Mouse (Mus musculus) liver, embryonic 13.5 days (tissue): Measurements from ENCODE around the gene Entpd2. TPM values are rescaled to one million over a fixed set of nuclear protein-coding genes. Genes with fewer than 3 reads are reported as not detected.

Experiments used
- ATAC-seq: fragments of 200-750 bp; cut with Nextera tagmentation; 2 replicates; pipeline ENCODE4 v1.8.0; 2017; ENCODE audit warnings: low read depth, mild to moderate bottlenecking, moderate number of reproducible peaks, moderate library complexity
- DNase-seq: peaks from one replicate; pipeline ENCODE4 v3.0.0; 2022
- H3K27ac ChIP-seq: fragments of 300-500 bp; sonication (generic); 2 replicates; pipeline ENCODE4 v1.5.1; 2015; ENCODE audit warnings: moderate library complexity, mild to moderate bottlenecking, inconsistent platforms
- H3K27me3 ChIP-seq: fragments of 300-500 bp; sonication (generic); 2 replicates; pipeline ENCODE4 v1.6.1; 2015; ENCODE audit warnings: mild to moderate bottlenecking, inconsistent platforms
- H3K36me3 ChIP-seq: fragments of 300-500 bp; sonication (generic); 2 replicates; pipeline ENCODE4 v1.6.1; 2015; ENCODE audit warnings: mild to moderate bottlenecking, inconsistent platforms
- H3K4me1 ChIP-seq: fragments of 300-500 bp; sonication (generic); replicated peaks from 2 replicates; pipeline ENCODE4 v1.6.1; 2015; ENCODE audit warnings: inconsistent platforms
- H3K4me2 ChIP-seq: fragments of 300-500 bp; sonication (generic); 2 replicates; pipeline ENCODE4 v1.6.1; 2015; ENCODE audit warnings: inconsistent platforms, mild to moderate bottlenecking, moderate library complexity
- H3K4me3 ChIP-seq: fragments of 300-500 bp; sonication (generic); replicated peaks from 2 replicates; pipeline ENCODE4 v1.5.1; 2015; ENCODE audit warnings: mild to moderate bottlenecking, inconsistent platforms
- H3K9ac ChIP-seq: fragments of 300-500 bp; sonication (generic); 2 replicates; pipeline ENCODE4 v1.6.1; 2015; ENCODE audit warnings: mild to moderate bottlenecking, inconsistent platforms
- H3K9me3 ChIP-seq: fragments of 300-500 bp; sonication (generic); replicated peaks from 2 replicates; pipeline ENCODE4 v1.6.1; 2016; ENCODE audit warnings: inconsistent platforms
- WGBS: fragments of 180-500 bp; shearing (Covaris S2); methylation state at CpG from one replicate; pipeline ENCODE4 v1.1.7; 2015; ENCODE audit not compliant: insufficient replicate concordance; 5-methylcytosine and 5-hydroxymethylcytosine counted together
- microRNA-seq: library from miRNA; unstranded; fragments of <30 nt; microRNA quantifications from one replicate; pipeline ENCODE4, GENCODE M21; 2016
- polyA plus RNA-seq: library from polyadenylated mRNA; unstranded; fragments of >200 nt; fragmentation: Nextera tagmentation; extraction: Ambion mirVana; gene quantifications from 2 replicates; pipeline ENCODE4 v1.2.1, GENCODE M21; 2015

Entpd2 gene
- polyA plus RNA-seq, 1 experiment from 2014 or later, result 0.40 TPM

GRCm38 (mm10) chr2:25431308-25431855 is 35.7 kb downstream of the Entpd2 start:
- H3K9me3 ChIP-seq, result no peaks in the 10 kb centered on the region
- no peak overlapping the region for H3K9ac ChIP-seq
- no peak overlapping the region for H3K4me2 ChIP-seq
- H3K27ac ChIP-seq, result no peak overlapping the region
- 74% methylated on average over 6 of the region's 6 CpGs for WGBS
- no peaks in the 10 kb centered on the region for H3K36me3 ChIP-seq
- no peak for ATAC-seq
- no peak for DNase-seq
- peaks cover 32% of the 10 kb centered on the region for H3K4me1 ChIP-seq
- peaks cover 26% of the 10 kb centered on the region for H3K27me3 ChIP-seq
- H3K4me3 ChIP-seq, result no peak overlapping the region

- WGBS, result 52% methylated on average over 11 of the region's 11 CpGs
- DNase-seq, result no peak
- 0 out of 2 replicates have a peak, but pooled peaks cover 3% of the 10 kb centered on the region for H3K36me3 ChIP-seq
- H3K4me3 ChIP-seq, result no peak overlapping the region
- no peak overlapping the region for H3K9ac ChIP-seq
- peaks cover 26% of the 10 kb centered on the region for H3K27me3 ChIP-seq
- H3K4me1 ChIP-seq, result peaks cover 32% of the 10 kb centered on the region
- no peak overlapping the region for H3K4me2 ChIP-seq
- ATAC-seq, result no peak
- H3K9me3 ChIP-seq, result no peaks in the 10 kb centered on the region
- H3K27ac ChIP-seq, result no peak overlapping the region
Measured at GRCm38 (mm10) chr2:25432326-25433098, 36.8 kb downstream of the Entpd2 start.

- H3K4me3 ChIP-seq, result no peak overlapping the region
- no peak overlapping the region for H3K4me2 ChIP-seq
- H3K27me3 ChIP-seq, result peaks cover 26% of the 10 kb centered on the region
- H3K36me3 ChIP-seq, result 0 out of 2 replicates have a peak, but pooled peaks cover 3% of the 10 kb centered on the region
- DNase-seq, result no peak
- no peak overlapping the region for H3K27ac ChIP-seq
- no peak overlapping the region for H3K9ac ChIP-seq
- no peak for ATAC-seq
- peaks cover 28% of the 10 kb centered on the region for H3K4me1 ChIP-seq
- WGBS, result 80% methylated on average over 17 of the region's 17 CpGs
- no peaks in the 10 kb centered on the region for H3K9me3 ChIP-seq
Measured at GRCm38 (mm10) chr2:25433101-25433500, 37.4 kb downstream of the Entpd2 start.

- no peak overlapping the region for H3K9ac ChIP-seq
- no peak overlapping the region for H3K4me2 ChIP-seq
- peaks cover 18% of the 10 kb centered on the region for H3K27me3 ChIP-seq
- ATAC-seq (no peak), DNase-seq (no peak)
- no peaks in the 10 kb centered on the region for H3K9me3 ChIP-seq
- 74% methylated on average over 8 of the region's 8 CpGs for WGBS
- H3K27ac ChIP-seq, result no peak overlapping the region
- 0 out of 2 replicates have a peak, but pooled peaks cover 3% of the 10 kb centered on the region for H3K36me3 ChIP-seq
- peaks cover 18% of the 10 kb centered on the region for H3K4me1 ChIP-seq
- H3K4me3 ChIP-seq, result no peak overlapping the region
Measured at GRCm38 (mm10) chr2:25434292-25434691, 38.6 kb downstream of the Entpd2 start.

- H3K4me3 ChIP-seq, result no peak overlapping the region
- no peaks in the 10 kb centered on the region for H3K27me3 ChIP-seq
- H3K4me2 ChIP-seq, result no peak overlapping the region
- peaks cover 11% of the 10 kb centered on the region for H3K4me1 ChIP-seq
- H3K27ac ChIP-seq, result no peak overlapping the region
- DNase-seq (no peak), ATAC-seq (no peak)
- H3K9me3 ChIP-seq, result no peaks in the 10 kb centered on the region
- H3K9ac ChIP-seq, result no peak overlapping the region
- 83% methylated on average over 10 of the region's 10 CpGs for WGBS
- H3K36me3 ChIP-seq, result 0 out of 2 replicates have a peak, but pooled peaks cover 3% of the 10 kb centered on the region
Measured at GRCm38 (mm10) chr2:25436286-25436820, 40.7 kb downstream of the Entpd2 start.

- no peak overlapping the region for H3K4me2 ChIP-seq
- peaks cover 12% of the 10 kb centered on the region; the same call in 1 of the 2 replicates for H3K36me3 ChIP-seq
- DNase-seq, result no peak
- H3K27ac ChIP-seq, result no peak overlapping the region
- no peaks in the 10 kb centered on the region for H3K9me3 ChIP-seq
- H3K27me3 ChIP-seq, result no peaks in the 10 kb centered on the region
- no peak overlapping the region for H3K9ac ChIP-seq
- H3K4me1 ChIP-seq, result no peaks in the 10 kb centered on the region
- ATAC-seq, result no peak
- WGBS, result 76% methylated on average over 20 of the region's 20 CpGs
- no peak overlapping the region for H3K4me3 ChIP-seq
Measured at GRCm38 (mm10) chr2:25441067-25441466, 45.4 kb downstream of the Entpd2 start.

GRCm38 (mm10) chr2:25442682-25443081 is 47.0 kb downstream of the Entpd2 start:
- Histone ChIP-seq H3K9ac (no peak overlapping the region), H3K27ac (no peak overlapping the region), H3K36me3 (peaks cover 15% of the 10 kb centered on the region; the same call in 1 of the 2 replicates), H3K9me3 (no peaks in the 10 kb centered on the region), H3K4me3 (no peak overlapping the region), H3K4me2 (no peak overlapping the region), H3K4me1 (no peaks in the 10 kb centered on the region), H3K27me3 (no peaks in the 10 kb centered on the region)
- DNase-seq (no peak), ATAC-seq (no peak)
- 83% methylated on average over 14 of the region's 14 CpGs for WGBS

Small RNA genes lying within 50 kb of the gene (microRNA-seq; reads per million reads assigned to microRNA genes)
- gene Mir3087, result not detected

Other genes with a start within 250 kb of the Entpd2 start
- gene Nrarp, start 215.1 kb upstream of the Entpd2 start, polyA plus RNA-seq, result 2.5 and 2.6 TPM in 2 replicates
- 5.5 and 6.0 TPM in 2 replicates for gene Tor4a, start 199.0 kb upstream of the Entpd2 start, polyA plus RNA-seq
- 42.8 and 43.3 TPM in 2 replicates for gene Nelfb, start 184.4 kb upstream of the Entpd2 start, polyA plus RNA-seq
- not detected in 2 replicates for gene Stpg3, start 181.2 kb upstream of the Entpd2 start, polyA plus RNA-seq
- not detected in 2 replicates for gene Fam166a, start 177.1 kb upstream of the Entpd2 start, polyA plus RNA-seq
- gene Tubb4b, start 171.2 kb upstream of the Entpd2 start, polyA plus RNA-seq, result 835 and 850 TPM in 2 replicates
- gene Slc34a3, start 161.5 kb upstream of the Entpd2 start, polyA plus RNA-seq, result not detected in 2 replicates
- not detected in 2 replicates for gene Rnf224, start 159.1 kb upstream of the Entpd2 start, polyA plus RNA-seq
- 0.60 and 0.74 TPM in 2 replicates for gene Rnf208, start 153.6 kb upstream of the Entpd2 start, polyA plus RNA-seq
- not detected in 2 replicates for gene Cysrt1, start 153.4 kb upstream of the Entpd2 start, polyA plus RNA-seq
- 2.1 and 2.7 TPM in 2 replicates for gene AL732309.1, start 149.0 kb upstream of the Entpd2 start, polyA plus RNA-seq
- gene Tmem203, start 140.4 kb upstream of the Entpd2 start, polyA plus RNA-seq, result 13.5 and 14.7 TPM in 2 replicates
- 5.6 and 6.1 TPM in 2 replicates for gene Tprn, start 133.3 kb upstream of the Entpd2 start, polyA plus RNA-seq
- gene Ssna1, start 123.4 kb upstream of the Entpd2 start, polyA plus RNA-seq, result 158 and 162 TPM in 2 replicates
- 50.5 and 51.0 TPM in 2 replicates for gene Anapc2, start 123.4 kb upstream of the Entpd2 start, polyA plus RNA-seq
- gene Tmem210, start 107.7 kb upstream of the Entpd2 start, polyA plus RNA-seq, result not detected in 2 replicates
- gene Lrrc26, start 106.0 kb upstream of the Entpd2 start, polyA plus RNA-seq, result not detected in 2 replicates
- 0.12 and 0.41 TPM in 2 replicates for gene Grin1, start 76.7 kb upstream of the Entpd2 start, polyA plus RNA-seq
- gene Man1b1, start 63.5 kb upstream of the Entpd2 start, polyA plus RNA-seq, result 18.8 and 27.1 TPM in 2 replicates
- gene Dpp7, start 39.5 kb upstream of the Entpd2 start, polyA plus RNA-seq, result 9.0 and 10.5 TPM in 2 replicates
- gene Uap1l1, start 30.2 kb upstream of the Entpd2 start, polyA plus RNA-seq, result 13.4 and 16.1 TPM in 2 replicates
- gene Sapcd2, start 23.6 kb upstream of the Entpd2 start, polyA plus RNA-seq, result 30.0 and 30.6 TPM in 2 replicates
- 4.2 and 5.1 TPM in 2 replicates for gene Npdc1, start 3.5 kb downstream of the Entpd2 start, polyA plus RNA-seq
- gene Fut7, start 27.4 kb downstream of the Entpd2 start, polyA plus RNA-seq, result 0.56 and 0.97 TPM in 2 replicates
- 1.4 and 1.6 TPM in 2 replicates for gene Abca2, start 32.8 kb downstream of the Entpd2 start, polyA plus RNA-seq
- 0.21 and 0.25 TPM in 2 replicates for gene Clic3, start 61.0 kb downstream of the Entpd2 start, polyA plus RNA-seq
- 7.2 and 7.7 TPM in 2 replicates for gene Paxx, start 65.2 kb downstream of the Entpd2 start, polyA plus RNA-seq
- 0.38 TPM in 1 of 2 replicates, not detected in the other for gene Ptgds, start 74.2 kb downstream of the Entpd2 start, polyA plus RNA-seq
- gene Lcn12, start 98.0 kb downstream of the Entpd2 start, polyA plus RNA-seq, result not detected in 2 replicates
- 27.9 and 31.1 TPM in 2 replicates for gene Fbxw5, start 104.9 kb downstream of the Entpd2 start, polyA plus RNA-seq
- 25.8 and 26.8 TPM in 2 replicates for gene C8g, start 105.8 kb downstream of the Entpd2 start, polyA plus RNA-seq
- 16.6 and 18.7 TPM in 2 replicates for gene Traf2, start 151.1 kb downstream of the Entpd2 start, polyA plus RNA-seq
- 275 and 306 TPM in 2 replicates for gene Edf1, start 162.0 kb downstream of the Entpd2 start, polyA plus RNA-seq
- gene Mamdc4, start 179.0 kb downstream of the Entpd2 start, polyA plus RNA-seq, result 1.6 and 2.7 TPM in 2 replicates
- 50.2 and 50.3 TPM in 2 replicates for gene Phpt1, start 179.3 kb downstream of the Entpd2 start, polyA plus RNA-seq
- gene Ajm1, start 185.9 kb downstream of the Entpd2 start, polyA plus RNA-seq, result 0.02 TPM in 1 of 2 replicates, not detected in the other
- gene Rabl6, start 212.6 kb downstream of the Entpd2 start, polyA plus RNA-seq, result 29.7 and 29.8 TPM in 2 replicates
- gene Ccdc183, start 221.8 kb downstream of the Entpd2 start, polyA plus RNA-seq, result 0.09 and 0.14 TPM in 2 replicates
- gene Tmem141, start 226.1 kb downstream of the Entpd2 start, polyA plus RNA-seq, result 7.8 and 8.3 TPM in 2 replicates
- gene Fcna, start 232.2 kb downstream of the Entpd2 start, polyA plus RNA-seq, result 34.8 and 37.5 TPM in 2 replicates